Mouse (Mus musculus) adrenal gland, postnatal 25 days (tissue): ENCODE measurements around the gene Slc27a5. TPM values are rescaled to one million over a fixed set of nuclear protein-coding genes. Genes with fewer than 3 reads are reported as not detected.

Source experiments
- DNase-seq: peaks from one replicate; pipeline ENCODE4 v3.0.0; 2021; ENCODE audit warnings: mixed read lengths
- total RNA-seq: library from RNA; stranded (reverse); gene quantifications from 2 replicates; pipeline ENCODE4 v1.2.3, GENCODE M21; 2021

Slc27a5 gene
- total RNA-seq, 1 experiment from 2014 or later, result not detected

- peak; percentile 83 for DNase-seq
These were observed 26.8 kb upstream of the Slc27a5 start for GRCm38 (mm10) chr7:13024805-13025204.

- DNase-seq, result peak; percentile 92
These were observed 26.1 kb upstream of the Slc27a5 start for GRCm38 (mm10) chr7:13023928-13024731.

GRCm38 (mm10) chr7:13022773-13023535 lies 25.0 kb upstream of the Slc27a5 start:
- DNase-seq, result peak; percentile 76

- DNase-seq, result no peak
These were observed 17.2 kb upstream of the Slc27a5 start for GRCm38 (mm10) chr7:13015217-13015616.

- no peak for DNase-seq
These were observed 16.4 kb upstream of the Slc27a5 start for GRCm38 (mm10) chr7:13014275-13014839.

- DNase-seq, result no peak
These were observed 15.7 kb upstream of the Slc27a5 start for GRCm38 (mm10) chr7:13013671-13014070.

GRCm38 (mm10) chr7:13010005-13010908 lies 12.3 kb upstream of the Slc27a5 start, which contains the start of gene Zbtb45:
Zbtb45 (minus strand) TSS chr7:13010034.
- no peak for DNase-seq

GRCm38 (mm10) chr7:13009143-13010004 lies 11.4 kb upstream of the Slc27a5 start:
- peak; percentile 86 for DNase-seq

GRCm38 (mm10) chr7:13007341-13008092 lies 9.5 kb upstream of the Slc27a5 start:
- DNase-seq, result no peak

GRCm38 (mm10) chr7:13006531-13006930 lies 8.5 kb upstream of the Slc27a5 start:
- DNase-seq, result no peak

GRCm38 (mm10) chr7:13006011-13006410 lies 8.0 kb upstream of the Slc27a5 start:
- no peak for DNase-seq

GRCm38 (mm10) chr7:13003380-13003779 lies 5.4 kb upstream of the Slc27a5 start:
- no peak for DNase-seq

- no peak for DNase-seq
These were observed 3.6 kb upstream of the Slc27a5 start for GRCm38 (mm10) chr7:13001584-13001983.

GRCm38 (mm10) chr7:12998851-12999250 lies 859 bp upstream of the Slc27a5 start, which contains the start of gene Trim28:
Trim28 (plus strand) TSS chr7:12999114.
- no peak for DNase-seq

- no peak for DNase-seq
These were observed 762 bp downstream of the Slc27a5 start for GRCm38 (mm10) chr7:12997230-12997629.

GRCm38 (mm10) chr7:12995862-12996261 lies 2.1 kb downstream of the Slc27a5 start:
- DNase-seq, result no peak

GRCm38 (mm10) chr7:12993148-12993547 lies 4.8 kb downstream of the Slc27a5 start:
- no peak for DNase-seq

GRCm38 (mm10) chr7:12992222-12992621 lies 5.8 kb downstream of the Slc27a5 start:
- DNase-seq, result no peak

- DNase-seq, result no peak
These were observed 10.4 kb downstream of the Slc27a5 start for GRCm38 (mm10) chr7:12987409-12988189.
